Mouse (Mus musculus): Measurements from ENCODE around the gene Armh3. TPM values are rescaled to one million over a fixed set of nuclear protein-coding genes. Genes with fewer than 3 reads are reported as not detected.

Armh3 gene
- polyA plus RNA-seq, 1 experiment from 2014 or later, result 21.2 TPM

Other genes with a start within 250 kb of the Armh3 start
- 5.9 and 7.8 TPM in 2 replicates for gene Npm3, start 248.9 kb downstream of the Armh3 start, polyA plus RNA-seq (2016; fragmentation: Nextera tagmentation; extraction: Ambion mirVana)
- gene Mgea5, start 214.7 kb downstream of the Armh3 start, polyA plus RNA-seq (2016; fragmentation: Nextera tagmentation; extraction: Ambion mirVana), result 102 and 109 TPM in 2 replicates
- 4.5 and 4.8 TPM in 2 replicates for gene Kcnip2, start 182.4 kb downstream of the Armh3 start, polyA plus RNA-seq (2016; fragmentation: Nextera tagmentation; extraction: Ambion mirVana)
- gene Hps6, start 5.0 kb upstream of the Armh3 start, polyA plus RNA-seq (2016; fragmentation: Nextera tagmentation; extraction: Ambion mirVana), result 4.3 and 5.2 TPM in 2 replicates
- 25.6 and 26.2 TPM in 2 replicates for gene Pprc1, start 46.4 kb upstream of the Armh3 start, polyA plus RNA-seq (2016; fragmentation: Nextera tagmentation; extraction: Ambion mirVana)
- gene Ldb1, start 46.7 kb upstream of the Armh3 start, polyA plus RNA-seq (2016; fragmentation: Nextera tagmentation; extraction: Ambion mirVana), result 139 and 144 TPM in 2 replicates
- 81.7 and 94.9 TPM in 2 replicates for gene Nolc1, start 77.4 kb upstream of the Armh3 start, polyA plus RNA-seq (2016; fragmentation: Nextera tagmentation; extraction: Ambion mirVana)
- gene Elovl3, start 133.4 kb upstream of the Armh3 start, polyA plus RNA-seq (2016; fragmentation: Nextera tagmentation; extraction: Ambion mirVana), result 0.20 TPM in 1 of 2 replicates, not detected in the other
- 2.7 and 3.0 TPM in 2 replicates for gene Pitx3, start 149.8 kb upstream of the Armh3 start, polyA plus RNA-seq (2016; fragmentation: Nextera tagmentation; extraction: Ambion mirVana)
- gene Gbf1, start 154.0 kb upstream of the Armh3 start, polyA plus RNA-seq (2016; fragmentation: Nextera tagmentation; extraction: Ambion mirVana), result 72.8 and 85.6 TPM in 2 replicates